Mouse (Mus musculus) macrophage (primary cell): Measurements from ENCODE around the gene Notch1. TPM values are rescaled to one million over a fixed set of nuclear protein-coding genes. Genes with fewer than 3 reads are reported as not detected.

ENCODE experiments used
- H3K27ac ChIP-seq: fragments of 350-480 bp; formaldehyde crosslinking; 2 replicates; pipeline ENCODE4 v1.9.0; 2021
- H3K36me3 ChIP-seq: fragments of 350-480 bp; formaldehyde crosslinking; 2 replicates; pipeline ENCODE4 v1.9.0; 2021; ENCODE audit errors: inconsistent target
- H3K4me3 ChIP-seq: fragments of 350-480 bp; formaldehyde crosslinking; 2 replicates; pipeline ENCODE4 v1.9.0; 2021; ENCODE audit errors: inconsistent target
- H3K79me2 ChIP-seq: fragments of 350-480 bp; formaldehyde crosslinking; 2 replicates; pipeline ENCODE4 v1.9.0; 2021; ENCODE audit errors: inconsistent target
- WGBS: methylation state at CpG from one replicate; pipeline ENCODE4 v1.1.7; 2026; ENCODE audit warnings: inconsistent platforms; ENCODE audit not compliant: missing documents; 5-methylcytosine and 5-hydroxymethylcytosine counted together
- polyA plus RNA-seq: library from polyadenylated mRNA; stranded (reverse); fragments of 250-400 nt; gene quantifications from 3 replicates; pipeline ENCODE4 v1.2.4, GENCODE M21; 2018; ENCODE audit warnings: inconsistent platforms

Notch1 gene
- polyA plus RNA-seq, 1 experiment from 2014 or later: 7.4 TPM

DNA sequence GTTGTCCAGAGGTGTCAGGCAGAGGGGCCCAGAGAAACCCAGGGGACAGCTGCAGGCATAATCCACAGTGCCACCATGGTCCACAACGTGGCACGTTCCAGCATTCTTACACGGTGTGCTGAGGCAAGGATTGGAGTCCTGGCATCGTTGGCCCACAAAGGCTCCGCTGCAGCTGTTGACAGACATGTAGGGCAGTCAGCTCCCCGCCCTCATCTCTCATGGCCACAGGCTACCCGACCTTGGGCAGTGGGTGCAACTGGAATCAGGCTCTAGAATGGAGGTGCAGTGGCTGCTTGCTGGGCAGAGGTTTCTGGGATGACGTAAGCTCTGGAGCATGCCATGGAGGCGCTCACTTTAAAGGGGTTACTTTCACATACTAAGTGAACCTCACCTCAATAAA lies 31.2 kb downstream of the Notch1 start:
- Histone ChIP-seq H3K27ac (no peak overlapping the region), H3K36me3 (peaks cover 13% of the 10 kb centered on the region), H3K4me3 (no peak overlapping the region), H3K79me2 (peaks cover 72% of the 10 kb centered on the region)
- 88% methylated on average over 9 of the region's 9 CpGs for WGBS

DNA sequence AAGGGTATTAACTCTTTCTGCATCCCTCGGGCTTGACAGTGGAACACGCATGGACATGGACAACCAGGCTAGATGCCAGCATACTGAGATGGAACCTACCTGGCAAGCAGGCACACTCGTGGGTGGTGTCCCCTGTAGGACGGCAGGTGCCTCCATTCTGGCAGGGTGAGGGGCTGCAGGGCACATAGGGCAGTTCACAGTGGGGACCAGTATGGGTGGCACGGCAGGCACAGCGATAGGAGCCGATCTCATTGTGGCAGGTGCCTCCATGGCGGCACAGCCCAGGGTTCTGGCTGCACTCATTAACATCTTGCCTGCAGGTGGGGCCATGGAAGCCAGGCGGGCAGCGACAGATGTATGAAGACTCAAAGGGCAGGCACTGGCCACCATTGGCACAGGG lies 32.3 kb downstream of the Notch1 start:
- Histone ChIP-seq H3K27ac (peak overlapping the region; percentile 89), H3K4me3 (no peak overlapping the region), H3K79me2 (peaks cover 61% of the 10 kb centered on the region), H3K36me3 (peaks cover 24% of the 10 kb centered on the region)
- 95% methylated on average over 10 of the region's 10 CpGs for WGBS

DNA sequence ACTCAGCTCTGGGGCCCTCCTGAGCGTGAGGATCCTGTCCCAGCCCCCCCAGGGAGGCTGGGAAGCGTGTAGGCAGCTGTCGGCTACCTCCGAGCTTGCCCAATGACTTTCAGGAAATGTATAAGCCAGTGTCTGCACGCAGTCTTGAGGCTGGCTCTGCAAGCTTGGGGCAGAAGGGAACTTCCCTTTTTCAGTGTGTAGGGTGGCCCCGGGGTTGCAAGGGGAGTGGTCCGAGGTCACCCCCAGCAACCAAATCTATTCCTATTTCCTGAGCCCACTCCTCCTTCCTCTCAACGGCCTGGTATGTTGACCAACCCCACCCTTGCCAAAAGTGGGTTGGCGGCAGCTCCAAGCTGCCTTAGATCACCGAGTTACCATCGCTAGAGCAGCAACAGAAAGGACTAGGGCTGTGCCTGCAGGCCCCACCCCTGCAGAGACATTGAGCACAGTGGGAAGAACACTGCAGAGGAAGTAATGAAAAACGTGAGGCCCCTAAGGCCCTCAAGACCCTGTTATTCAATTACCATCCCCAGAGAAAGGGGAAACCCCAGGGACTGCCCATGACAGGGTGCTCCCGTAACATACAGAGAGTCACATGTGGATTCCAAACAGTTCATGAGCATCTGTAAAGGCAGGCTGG lies 33.1 kb downstream of the Notch1 start:
- Histone ChIP-seq H3K4me3 (no peak overlapping the region), H3K79me2 (peaks cover 53% of the 10 kb centered on the region), H3K27ac (peak overlapping the region; percentile 89), H3K36me3 (peaks cover 32% of the 10 kb centered on the region)
- WGBS: 3% methylated on average over 13 of the region's 13 CpGs

DNA sequence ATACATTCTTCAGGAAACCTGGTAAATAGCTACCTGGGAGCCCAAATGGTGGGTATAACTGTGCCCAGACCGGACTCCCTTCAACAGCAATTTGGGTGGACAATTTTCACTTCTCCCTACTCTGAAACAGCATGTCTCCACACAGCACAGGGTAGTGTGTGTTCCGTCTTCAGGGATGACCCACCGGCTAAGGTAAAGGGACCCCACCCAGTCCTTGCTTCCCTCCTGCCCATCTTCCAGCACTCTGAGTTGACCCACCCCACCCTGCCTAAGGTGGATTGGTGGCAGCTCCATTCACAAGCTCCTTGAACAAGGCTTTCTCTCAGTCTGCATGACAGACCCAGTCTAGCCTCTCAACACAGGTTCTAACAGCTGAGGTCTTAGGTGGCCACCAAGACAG lies 33.6 kb downstream of the Notch1 start:
- Histone ChIP-seq H3K4me3 (no peak overlapping the region), H3K79me2 (peaks cover 48% of the 10 kb centered on the region), H3K27ac (peak overlapping the region; percentile 89), H3K36me3 (peaks cover 37% of the 10 kb centered on the region)
- 18% methylated on average over 3 of the region's 3 CpGs for WGBS

DNA sequence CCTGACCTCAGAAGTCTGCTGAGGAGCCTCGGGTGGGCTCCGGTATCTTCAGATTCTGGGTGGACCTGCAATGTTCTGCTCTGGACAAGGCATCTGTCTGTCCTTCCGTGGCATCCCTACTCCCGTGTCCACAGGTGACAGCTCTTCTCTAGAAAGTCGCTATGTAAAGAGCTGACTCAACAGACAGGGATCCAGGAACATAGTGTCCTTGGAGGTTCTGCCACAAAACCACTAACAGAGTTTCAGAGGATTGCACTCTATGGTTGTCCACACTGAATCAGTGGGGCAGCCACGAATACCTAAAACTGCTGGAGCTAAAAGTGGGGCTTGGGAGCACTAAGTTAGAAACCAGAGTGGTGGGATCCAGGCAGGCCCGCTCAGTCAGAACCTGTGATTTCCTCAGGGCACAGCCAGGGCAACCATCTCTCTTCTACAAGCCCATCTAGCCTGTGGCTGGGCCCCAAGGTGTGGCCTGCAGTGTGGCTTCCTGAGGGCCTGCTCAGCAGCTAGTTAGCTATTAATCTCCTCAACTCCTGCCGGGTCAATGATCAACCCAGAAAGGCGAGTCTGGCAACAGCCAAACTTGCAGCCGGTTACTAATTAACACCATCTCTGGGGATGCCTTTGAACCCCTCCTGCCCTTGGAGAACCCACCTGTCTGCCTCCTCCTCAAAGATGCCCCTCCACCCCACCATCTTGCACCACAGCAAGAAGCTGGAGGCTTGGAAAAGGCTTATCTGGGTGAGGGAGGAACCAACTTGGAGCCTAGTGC lies 34.6 kb downstream of the Notch1 start:
- Histone ChIP-seq H3K4me3 (no peak overlapping the region), H3K27ac (peak overlapping the region; percentile 89), H3K36me3 (peaks cover 47% of the 10 kb centered on the region), H3K79me2 (peaks cover 39% of the 10 kb centered on the region)
- 87% methylated on average over 10 of the region's 10 CpGs for WGBS

DNA sequence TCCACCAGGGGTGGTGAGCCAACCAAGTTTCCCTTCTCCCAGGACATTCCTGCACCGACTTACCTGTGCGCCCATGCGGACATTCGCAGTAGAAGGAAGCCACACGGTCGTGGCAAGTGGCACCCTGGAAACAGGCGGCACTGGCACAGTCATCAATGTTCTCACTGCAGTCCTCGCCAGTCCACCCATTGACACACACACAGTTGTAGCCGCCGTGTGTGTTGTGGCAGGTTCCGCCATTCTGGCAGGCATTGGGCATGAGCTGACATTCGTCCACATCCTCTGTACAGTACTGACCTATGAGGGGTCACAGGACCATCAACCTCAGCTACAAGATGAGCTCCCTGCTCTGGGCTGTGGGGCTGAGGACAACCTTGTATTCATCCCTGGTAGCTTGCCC lies 35.6 kb downstream of the Notch1 start:
- H3K36me3 ChIP-seq: peaks cover 48% of the 10 kb centered on the region
- 92% methylated on average over 9 of the region's 12 CpGs for WGBS

DNA sequence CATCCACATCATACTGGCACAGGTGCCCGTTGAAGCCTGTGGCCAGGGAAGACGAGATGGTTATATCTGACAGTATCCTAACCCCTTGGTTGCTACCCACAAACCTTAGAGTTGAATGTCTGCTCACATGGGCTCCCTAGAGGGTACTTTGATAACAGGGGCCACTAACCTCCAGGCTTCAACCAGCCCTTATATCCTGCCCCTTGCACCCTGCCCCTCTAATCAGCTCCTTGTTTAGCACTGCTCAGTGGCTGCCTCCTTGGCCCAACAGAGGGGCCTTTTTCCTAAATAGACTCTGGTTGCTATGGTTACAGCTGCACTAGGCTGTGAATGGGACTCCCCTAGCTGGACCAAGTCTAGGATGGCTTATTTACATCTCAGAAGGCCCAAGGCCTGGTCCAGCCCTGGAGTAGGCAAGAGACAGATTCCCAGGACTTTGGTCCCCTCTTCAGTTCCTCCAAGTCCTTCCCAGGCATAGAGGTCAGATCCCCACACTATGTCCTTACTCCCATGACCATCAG lies 37.7 kb downstream of the Notch1 start:
- H3K27ac ChIP-seq: no peak overlapping the region
- H3K36me3 ChIP-seq: peaks cover 52% of the 10 kb centered on the region
- H3K79me2 ChIP-seq: peaks cover 11% of the 10 kb centered on the region; the same call in 1 of the 2 replicates
- no peak overlapping the region for H3K4me3 ChIP-seq
- 100% methylated on average over 2 of the region's 2 CpGs for WGBS

More for the DNA sequence above, 35.6 kb downstream of the Notch1 start:
- H3K4me3 ChIP-seq: no peak overlapping the region
- peaks cover 29% of the 10 kb centered on the region for H3K79me2 ChIP-seq
- H3K27ac ChIP-seq: no peak overlapping the region

DNA sequence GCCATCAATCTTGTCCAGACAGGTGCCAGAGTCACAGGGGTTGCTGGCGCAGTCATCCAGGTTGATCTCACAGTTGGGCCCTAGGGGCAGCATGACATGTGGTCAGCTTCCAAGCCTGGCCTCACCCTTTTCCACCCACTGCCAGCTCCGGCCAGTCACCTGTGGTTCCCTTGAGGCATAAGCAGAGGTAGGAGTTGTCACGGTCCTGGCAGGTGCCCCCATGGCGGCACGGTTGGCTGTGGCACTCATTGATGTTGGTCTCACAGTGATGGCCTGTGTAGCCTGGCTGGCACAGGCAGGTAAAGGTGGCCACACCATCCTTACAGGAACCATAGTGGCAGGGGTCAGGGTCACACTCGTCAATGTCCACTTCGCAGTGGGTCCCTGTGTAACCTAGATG lies 38.6 kb downstream of the Notch1 start:
- H3K36me3 ChIP-seq: peaks cover 56% of the 10 kb centered on the region
- WGBS: 92% methylated on average over 7 of the region's 7 CpGs

DNA sequence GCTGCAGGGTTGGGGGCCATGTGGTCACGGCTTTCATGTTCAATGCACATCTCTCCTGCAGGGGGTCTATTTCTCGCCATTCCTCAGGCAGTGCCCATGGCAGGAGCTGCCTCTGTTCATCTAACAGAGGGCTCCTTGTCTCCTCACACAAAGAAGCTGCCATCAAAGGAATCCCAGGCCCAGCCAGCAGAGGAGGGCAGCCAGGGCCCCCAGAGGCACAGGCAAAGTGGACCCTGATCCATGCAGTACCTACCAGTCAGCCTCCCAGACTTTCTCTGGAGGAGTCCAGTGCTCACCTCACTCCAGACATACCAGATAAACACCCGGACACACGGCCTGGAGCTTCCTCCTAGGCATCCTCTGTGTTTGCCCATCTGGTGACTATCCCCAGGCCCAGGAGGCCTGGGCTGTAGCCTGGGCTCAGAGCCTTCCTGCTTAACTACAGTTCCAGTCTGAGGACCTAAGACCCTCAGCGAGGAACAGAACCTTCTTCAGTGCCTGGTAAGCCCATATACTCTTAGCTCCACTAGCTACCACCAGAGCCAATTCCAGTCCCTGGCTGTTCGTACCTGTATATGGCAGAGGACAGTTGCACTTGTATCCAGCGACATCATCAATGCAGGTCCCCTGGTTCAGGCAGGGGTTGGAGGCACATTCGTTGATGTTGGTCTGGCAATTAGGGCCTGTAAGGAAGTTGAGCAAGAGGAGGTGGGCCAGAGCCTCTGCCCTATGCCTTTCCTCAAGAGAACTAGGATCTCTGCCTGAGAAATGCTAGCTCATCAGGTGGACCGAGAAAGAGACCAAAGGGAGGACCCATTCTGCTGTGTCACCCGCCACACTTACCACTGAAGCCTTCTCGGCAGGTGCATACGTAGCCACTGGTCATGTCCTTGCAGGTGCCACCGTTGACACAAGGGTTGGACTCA lies 40.7 kb downstream of the Notch1 start:
- no peak overlapping the region for H3K4me3 ChIP-seq
- H3K27ac ChIP-seq: peak overlapping the region; percentile 78
- H3K36me3 ChIP-seq: peaks cover 53% of the 10 kb centered on the region
- 37% methylated on average over 13 of the region's 13 CpGs for WGBS
- no peaks in the 10 kb centered on the region; the same call in 1 of the 2 replicates for H3K79me2 ChIP-seq

More for the DNA sequence above, 38.6 kb downstream of the Notch1 start:
- H3K79me2 ChIP-seq: peaks cover 11% of the 10 kb centered on the region; the same call in 1 of the 2 replicates
- no peak overlapping the region for H3K4me3 ChIP-seq
- H3K27ac ChIP-seq: no peak overlapping the region

DNA sequence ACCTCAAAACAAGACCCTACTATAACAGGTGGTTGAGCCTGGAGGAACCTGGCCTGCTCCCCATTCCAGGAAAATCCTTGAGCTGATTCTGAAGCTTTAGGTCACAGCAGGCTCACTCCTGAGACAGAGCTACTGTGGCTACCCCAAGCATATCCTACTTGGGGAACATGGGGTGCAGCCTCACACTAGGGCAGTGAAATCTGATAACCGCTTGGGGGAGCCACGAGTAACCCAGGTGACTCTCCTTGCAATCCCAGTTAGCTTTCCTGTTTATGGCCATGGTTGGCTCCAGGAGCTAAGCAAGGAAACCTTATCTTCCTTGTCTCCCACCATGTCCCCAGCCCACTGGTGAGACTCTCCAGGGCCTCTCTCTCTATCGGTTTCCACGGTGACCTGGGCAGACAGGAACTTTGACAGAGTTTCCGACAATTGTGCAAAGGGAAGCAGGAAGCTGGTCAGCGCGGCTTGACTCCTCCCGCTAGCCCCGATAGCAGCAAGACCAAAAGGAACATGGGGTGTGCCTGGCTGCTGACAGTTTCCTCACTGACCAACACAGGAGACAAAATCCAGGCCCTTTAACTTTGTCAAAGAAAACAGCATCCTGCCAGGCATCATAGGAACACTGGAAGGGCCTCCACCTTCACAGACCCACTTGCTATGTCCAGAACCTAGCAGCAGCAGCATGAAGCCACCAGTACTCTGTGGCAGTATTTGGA lies 41.5 kb downstream of the Notch1 start:
- Histone ChIP-seq H3K36me3 (peaks cover 53% of the 10 kb centered on the region), H3K79me2 (no peaks in the 10 kb centered on the region; the same call in 1 of the 2 replicates), H3K4me3 (no peak overlapping the region), H3K27ac (peak overlapping the region; percentile 78)
- WGBS: 14% methylated on average over 9 of the region's 9 CpGs

DNA sequence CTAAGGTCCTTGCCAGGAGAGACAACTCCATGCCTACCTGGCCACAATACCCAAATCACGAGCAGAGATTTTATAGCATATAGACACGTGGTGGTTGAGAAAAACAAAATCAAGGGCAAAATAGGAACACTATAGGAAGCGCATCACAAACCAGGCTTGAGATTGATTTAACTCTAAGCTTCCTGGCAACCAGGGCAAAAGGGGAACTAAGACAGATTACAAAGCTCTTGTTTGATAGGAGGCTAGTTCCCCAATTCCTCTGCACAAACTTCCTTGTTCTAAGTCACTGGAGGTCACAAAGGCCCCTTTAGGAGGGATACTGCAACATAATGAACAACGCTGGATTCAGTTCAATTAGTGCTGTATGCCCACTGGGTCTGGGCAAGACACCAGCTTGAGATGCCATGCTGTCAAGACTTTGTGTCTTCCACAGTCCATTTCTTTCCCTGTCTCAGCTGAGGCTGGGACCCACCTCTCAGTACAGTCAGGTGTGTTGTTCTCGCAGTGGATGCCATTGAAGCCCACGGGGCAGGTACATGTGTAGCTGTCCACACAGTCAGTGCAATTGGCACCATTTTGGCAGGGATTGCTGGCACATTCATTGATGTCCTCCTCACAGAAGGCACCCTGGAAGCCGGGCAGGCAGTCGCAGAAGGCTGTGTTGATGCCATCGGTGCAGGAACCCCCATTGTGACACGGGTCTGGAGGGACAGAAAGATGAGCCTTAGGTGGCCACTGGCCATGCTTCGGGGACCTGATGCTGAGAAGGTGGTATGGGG lies 44.0 kb downstream of the Notch1 start:
- H3K27ac ChIP-seq: peak overlapping the region; percentile 66
- no peaks in the 10 kb centered on the region; the same call in 1 of the 2 replicates for H3K79me2 ChIP-seq
- no peak overlapping the region for H3K4me3 ChIP-seq
- WGBS: 54% methylated on average over 11 of the region's 11 CpGs
- H3K36me3 ChIP-seq: peaks cover 53% of the 10 kb centered on the region

DNA sequence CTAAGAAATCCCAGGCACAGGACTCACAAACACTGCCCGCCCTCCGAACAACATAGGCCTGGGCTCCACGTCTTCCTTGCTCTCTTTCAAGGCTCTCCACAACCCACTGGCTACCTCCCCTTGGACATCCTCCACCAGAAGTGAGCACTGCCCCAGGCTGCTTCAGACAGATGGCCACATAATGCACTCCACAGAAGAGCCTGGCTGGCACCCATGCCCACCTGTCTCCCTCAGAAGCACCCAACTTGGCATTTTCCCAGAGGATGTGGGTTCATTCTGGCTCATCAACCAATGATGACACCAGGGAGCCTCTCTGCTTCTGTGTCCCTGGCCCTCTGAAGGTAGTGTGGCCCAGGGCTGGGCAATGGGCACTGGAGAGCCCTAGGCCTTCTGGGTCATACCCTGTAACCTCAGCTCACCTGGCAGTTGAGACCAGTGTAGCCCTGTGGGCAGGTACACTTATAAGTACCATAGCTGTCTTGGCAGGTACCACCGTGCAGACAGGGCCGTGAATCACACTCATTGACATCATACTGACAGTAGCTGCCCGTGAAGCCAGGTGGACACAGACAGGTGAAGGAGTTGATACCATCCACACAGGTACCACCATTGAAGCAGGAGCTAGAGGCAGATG lies 44.7 kb downstream of the Notch1 start:
- 90% methylated on average over 6 of the region's 6 CpGs for WGBS
- H3K4me3 ChIP-seq: no peak overlapping the region
- peak overlapping the region; percentile 66 for H3K27ac ChIP-seq
- H3K79me2 ChIP-seq: no peaks in the 10 kb centered on the region; the same call in 1 of the 2 replicates
- peaks cover 53% of the 10 kb centered on the region for H3K36me3 ChIP-seq

DNA sequence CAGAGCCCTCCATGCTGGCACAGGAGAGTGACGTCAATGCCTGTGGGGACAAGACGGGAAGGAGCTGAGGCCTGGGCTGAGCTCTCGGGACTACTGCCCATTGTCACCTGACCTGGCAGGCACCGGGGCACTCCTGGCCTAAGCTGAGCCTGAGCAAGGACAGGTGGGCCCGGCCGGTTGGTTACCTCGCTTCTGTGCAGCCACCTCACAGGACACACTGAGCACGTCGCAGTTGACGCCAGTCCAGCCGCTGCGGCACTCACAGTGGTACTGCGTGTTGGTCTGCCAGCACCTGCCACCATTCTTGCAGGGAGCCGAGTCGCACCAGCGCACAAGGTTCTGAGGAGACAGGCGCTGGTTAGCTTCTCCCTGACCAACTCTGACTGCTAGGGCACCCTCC lies 45.5 kb downstream of the Notch1 start:
- Histone ChIP-seq H3K27ac (no peak overlapping the region), H3K79me2 (no peaks in the 10 kb centered on the region; the same call in 1 of the 2 replicates), H3K36me3 (peaks cover 62% of the 10 kb centered on the region), H3K4me3 (no peak overlapping the region)
- WGBS: 97% methylated on average over 12 of the region's 17 CpGs
